Comparison of ENCODE assay signal across 8 mouse cellular contexts in the genomic region with DNA sequence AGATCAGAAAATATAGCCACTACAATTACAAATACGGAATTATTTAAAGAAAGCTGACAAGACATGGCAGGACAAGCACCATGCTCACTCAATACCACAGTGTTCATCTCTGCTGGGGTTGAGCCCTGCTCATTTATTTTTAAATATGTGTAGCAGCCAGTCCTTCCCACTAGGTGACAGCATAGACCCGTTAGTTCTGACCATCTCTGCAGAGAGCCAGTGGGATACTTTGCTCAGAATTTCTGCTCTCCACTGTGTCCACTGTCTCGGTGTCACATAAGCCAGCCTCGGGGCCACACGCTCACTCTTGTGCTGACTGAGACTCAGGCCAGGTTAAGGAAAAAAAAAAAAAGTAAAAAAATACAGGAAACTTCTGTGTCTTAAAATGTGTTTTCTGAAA.
DNase-seq lines count a peak whose midpoint lies in the region; ATAC-seq and TF ChIP-seq lines count a peak whose summit lies in the region.

No protein-coding gene starts in this region.

- no peak overlapping the region for H3K4me2 ChIP-seq in heart, embryonic 16.5 days (ENCODE audit: low read depth, low read length)
- H3K4me2 ChIP-seq in kidney, postnatal 0 days (ENCODE audit: low read length): no peak overlapping the region
- H3K4me2 ChIP-seq in lung, embryonic 15.5 days: no peak overlapping the region

- peak; percentile 40 for DNase-seq in CD4-positive helper T cell, adult 2 months (ENCODE audit: low read depth, low spot score)
- peak; percentile 58 for DNase-seq in MN1 (ENCODE audit: low spot score)
- DNase-seq in embryo, embryonic 10.5 days (ENCODE audit: low spot score): peak; percentile 74
- peak; percentile 85 for DNase-seq in kidney, postnatal 0 days (ENCODE audit: low spot score)
- no peak for DNase-seq in yolk sac, embryonic 10.5 days (ENCODE audit: low spot score)

- H3K27me3 ChIP-seq in heart, embryonic 16.5 days (ENCODE audit: control insufficient read depth, insufficient read depth, low read length): no peaks in the 10 kb centered on the region
- H3K27me3 ChIP-seq in kidney, postnatal 0 days (ENCODE audit: insufficient read depth, low read length): no peaks in the 10 kb centered on the region
- H3K27me3 ChIP-seq in lung, embryonic 15.5 days: peaks cover 2% of the 10 kb centered on the region; the same call in 1 of the 2 replicates

- peak; percentile 92 for TF ChIP-seq CTCF in kidney, postnatal 0 days (IDR thresholded peaks at IDR 0.05; ENCODE audit: low read depth)

- no peaks in the 10 kb centered on the region; the same call in 1 of the 2 replicates for H3K36me3 ChIP-seq in heart, embryonic 16.5 days (ENCODE audit: control insufficient read depth, insufficient read depth)
- H3K36me3 ChIP-seq in kidney, postnatal 0 days (ENCODE audit: insufficient read depth, low read length): no peaks in the 10 kb centered on the region
- H3K36me3 ChIP-seq in lung, embryonic 15.5 days: no peaks in the 10 kb centered on the region

- H3K9ac ChIP-seq in heart, embryonic 16.5 days (ENCODE audit: low read length): no peak overlapping the region
- H3K9ac ChIP-seq in kidney, postnatal 0 days (ENCODE audit: low read depth, low read length): no peak overlapping the region
- no peak overlapping the region for H3K9ac ChIP-seq in lung, embryonic 15.5 days

- no peaks in the 10 kb centered on the region for H3K9me3 ChIP-seq in heart, embryonic 16.5 days (replicated peaks; ENCODE audit: control insufficient read depth, low read length)
- H3K9me3 ChIP-seq in kidney, postnatal 0 days (replicated peaks; ENCODE audit: low read length): no peaks in the 10 kb centered on the region
- no peaks in the 10 kb centered on the region for H3K9me3 ChIP-seq in lung, embryonic 15.5 days

- ATAC-seq in heart, embryonic 16.5 days (replicated peaks; ENCODE audit: extremely low read depth, insufficient read depth, low FRiP score): peak; percentile 67
- 0 out of 2 replicates have a peak, but pooled peaks have one; percentile 64 for ATAC-seq in kidney, postnatal 0 days (replicated peaks; ENCODE audit: low FRiP score, low read depth)
- 0 out of 2 replicates have a peak, but pooled peaks have one; percentile 41 for ATAC-seq in lung, embryonic 15.5 days (ENCODE audit: borderline replicate concordance, extremely low read depth, low FRiP score, low TSS enrichment)
- ATAC-seq in neutrophil, adult 5-6 weeks (ENCODE audit: extremely low read depth, insufficient number of reproducible peaks, low FRiP score, poor library complexity, severe bottlenecking): peak; percentile 54

- 39% methylated on average over 5 of the region's 5 CpGs for WGBS in heart, embryonic 16.5 days
- 35% methylated on average over 5 of the region's 5 CpGs for WGBS in kidney, postnatal 0 days
- 39% methylated on average over 5 of the region's 5 CpGs for WGBS in lung, embryonic 15.5 days

- no peak overlapping the region for H3K4me3 ChIP-seq in heart, embryonic 16.5 days (ENCODE audit: low read length)
- no peak overlapping the region for H3K4me3 ChIP-seq in kidney, postnatal 0 days (replicated peaks; ENCODE audit: low read depth, low read length)
- no peak overlapping the region for H3K4me3 ChIP-seq in lung, embryonic 15.5 days

- no peak overlapping the region for H3K27ac ChIP-seq in heart, embryonic 16.5 days (ENCODE audit: low read length)
- H3K27ac ChIP-seq in kidney, postnatal 0 days: no peak overlapping the region
- no peak overlapping the region for H3K27ac ChIP-seq in lung, embryonic 15.5 days

- H3K4me1 ChIP-seq in heart, embryonic 16.5 days (ENCODE audit: control insufficient read depth, insufficient read depth, low read length): no peaks in the 10 kb centered on the region; the same call in 1 of the 2 replicates
- H3K4me1 ChIP-seq in kidney, postnatal 0 days (replicated peaks; ENCODE audit: insufficient read depth, low read length): no peaks in the 10 kb centered on the region
- H3K4me1 ChIP-seq in lung, embryonic 15.5 days: no peaks in the 10 kb centered on the region; the same call in 1 of the 2 replicates
